Mouse (Mus musculus): ENCODE measurements around the gene Il11. TPM values are rescaled to one million over a fixed set of nuclear protein-coding genes. Genes with fewer than 3 reads are reported as not detected.
A peak's percentile ranks its signal among the peaks of the same experiment; 100 is the strongest.
"Not testable (repeated sequence)": the region's sequence is repeated elsewhere in the genome, so short reads cannot be mapped to it uniquely, and the experiment has no call there.

The Il11 gene
- polyA plus RNA-seq, 1 experiment from 2014 or later = 0.32 TPM

- Histone ChIP-seq H3K4me2 (ENCODE audit: low read length) (peak overlapping the region; percentile 80), H3K9ac (ENCODE audit: low read length) (peak overlapping the region; percentile 87), H3K4me3 (ENCODE audit: low read depth, low read length) (peak overlapping the region; percentile 63), H3K36me3 (ENCODE audit: control insufficient read depth, insufficient read depth, low read length) (peaks cover 42% of the 10 kb centered on the region), H3K27ac (ENCODE audit: low read depth, low read length) (peak overlapping the region; percentile 80)
- ATAC-seq; H3K27me3 ChIP-seq (replicated peaks; ENCODE audit: control insufficient read depth, insufficient read depth, low read length); H3K9me3 ChIP-seq (replicated peaks; ENCODE audit: control insufficient read depth, low read length); DNase-seq (ENCODE audit: low spot score); H3K4me1 ChIP-seq (ENCODE audit: control insufficient read depth, insufficient read depth, low read length): not testable (repeated sequence)
- under 1% methylated on average over 31 of the region's 31 CpGs for WGBS
Measured at GRCm38 (mm10) chr7:4793248-4793647, 10.6 kb upstream of the Il11 start.

GRCm38 (mm10) chr7:4792278-4793212 is 9.9 kb upstream of the Il11 start, which contains the start of gene Rpl28:
Rpl28 (plus strand) TSS chr7:4792874.
- peak within 1 kb of the TSS; percentile 87 for H3K9ac ChIP-seq (ENCODE audit: low read length)
- H3K27ac ChIP-seq (ENCODE audit: low read depth, low read length) = peak within 1 kb of the TSS; percentile 80
- ATAC-seq = peak; percentile 92
- H3K36me3 ChIP-seq (ENCODE audit: control insufficient read depth, insufficient read depth, low read length) = peaks cover 35% of the 10 kb centered on the region
- H3K4me2 ChIP-seq (ENCODE audit: low read length) = peak within 1 kb of the TSS; percentile 80
- H3K9me3 ChIP-seq (replicated peaks; ENCODE audit: control insufficient read depth, low read length) = no peaks in the 10 kb centered on the region
- H3K4me3 ChIP-seq (ENCODE audit: low read depth, low read length) = peak within 1 kb of the TSS; percentile 63
- 0 out of 2 replicates have a peak, but pooled peaks cover 4% of the 10 kb centered on the region for H3K27me3 ChIP-seq (replicated peaks; ENCODE audit: control insufficient read depth, insufficient read depth, low read length)
- H3K4me1 ChIP-seq (ENCODE audit: control insufficient read depth, insufficient read depth, low read length) = 0 out of 2 replicates have a peak, but pooled peaks cover 4% of the 10 kb centered on the region
- DNase-seq (ENCODE audit: low spot score) = peak; percentile 99
- WGBS = 2% methylated on average over 54 of the region's 54 CpGs

GRCm38 (mm10) chr7:4789436-4789935 is 6.8 kb upstream of the Il11 start, which contains the start of gene Tmem238:
Tmem238 (minus strand) TSS chr7:4789656.
- Histone ChIP-seq H3K27ac (ENCODE audit: low read depth, low read length) (0 out of 2 replicates have a peak within 1 kb of the TSS, but pooled peaks have one; percentile 5), H3K4me2 (ENCODE audit: low read length) (peak within 1 kb of the TSS; percentile 92), H3K36me3 (ENCODE audit: control insufficient read depth, insufficient read depth, low read length) (peaks cover 9% of the 10 kb centered on the region), H3K27me3 (replicated peaks; ENCODE audit: control insufficient read depth, insufficient read depth, low read length) (0 out of 2 replicates have a peak, but pooled peaks cover 4% of the 10 kb centered on the region), H3K9me3 (replicated peaks; ENCODE audit: control insufficient read depth, low read length) (no peaks in the 10 kb centered on the region), H3K4me3 (ENCODE audit: low read depth, low read length) (peak within 1 kb of the TSS; percentile 54), H3K9ac (ENCODE audit: low read length) (peak within 1 kb of the TSS; percentile 79), H3K4me1 (ENCODE audit: control insufficient read depth, insufficient read depth, low read length) (0 out of 2 replicates have a peak, but pooled peaks cover 4% of the 10 kb centered on the region)
- ATAC-seq = peak; percentile 2; the same call in 1 of the 2 replicates
- WGBS = 8% methylated on average over 40 of the region's 40 CpGs
- no peak for DNase-seq (ENCODE audit: low spot score)

DNA sequence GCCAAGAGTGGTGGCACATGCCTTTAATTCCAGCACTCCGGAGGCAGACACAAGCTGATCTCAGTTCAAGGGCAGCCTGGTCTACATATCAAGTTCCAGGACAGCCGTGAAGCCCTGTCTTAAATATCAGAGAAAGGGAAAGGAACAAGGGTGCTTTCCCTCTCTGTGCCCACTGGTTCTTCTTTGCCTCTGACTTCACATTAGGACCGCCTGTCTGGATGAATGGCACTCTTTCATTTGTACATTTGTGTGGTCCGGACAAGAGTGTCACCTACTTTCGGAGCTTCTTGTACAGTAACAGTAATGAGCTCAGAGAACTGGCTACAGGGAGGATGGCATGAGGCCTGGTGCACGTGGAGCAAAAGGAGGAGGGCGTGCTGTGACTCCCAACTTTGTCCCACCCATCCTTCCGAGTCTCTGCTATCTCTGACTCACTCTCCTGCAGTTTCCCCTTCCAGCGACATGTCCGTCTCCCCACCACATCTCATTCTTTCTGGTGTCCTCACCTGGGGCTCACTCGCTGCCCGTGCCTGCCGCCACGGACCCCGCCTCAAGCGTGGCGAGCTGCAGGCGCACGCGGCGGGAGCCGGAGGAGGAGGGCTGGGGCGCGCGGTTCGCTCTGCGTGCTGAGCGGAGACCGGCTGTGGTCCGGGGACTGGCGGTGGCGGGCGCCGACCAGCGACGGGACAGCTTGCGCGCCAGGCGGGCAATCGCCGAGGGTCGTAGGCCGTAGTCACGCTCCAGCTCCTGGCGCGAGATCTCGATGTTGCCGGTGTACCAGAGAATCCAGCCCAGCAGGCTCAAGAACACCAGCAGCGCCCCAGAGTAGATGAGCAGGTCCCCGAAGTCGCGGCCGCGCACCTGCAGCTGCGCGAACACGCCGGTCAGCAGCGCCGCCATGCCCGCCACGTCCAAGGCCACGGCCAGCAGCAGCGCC is 6.1 kb upstream of the Il11 start:
- Histone ChIP-seq H3K9ac (ENCODE audit: low read length) (peak overlapping the region; percentile 79), H3K27me3 (replicated peaks; ENCODE audit: control insufficient read depth, insufficient read depth, low read length) (0 out of 2 replicates have a peak, but pooled peaks cover 4% of the 10 kb centered on the region), H3K4me1 (ENCODE audit: control insufficient read depth, insufficient read depth, low read length) (0 out of 2 replicates have a peak, but pooled peaks cover 3% of the 10 kb centered on the region), H3K4me2 (ENCODE audit: low read length) (peak overlapping the region; percentile 92), H3K27ac (ENCODE audit: low read depth, low read length) (0 out of 2 replicates have a peak overlapping the region, but pooled peaks have one; percentile 5), H3K9me3 (replicated peaks; ENCODE audit: control insufficient read depth, low read length) (no peaks in the 10 kb centered on the region), H3K4me3 (ENCODE audit: low read depth, low read length) (peak overlapping the region; percentile 54), H3K36me3 (ENCODE audit: control insufficient read depth, insufficient read depth, low read length) (peaks cover 2% of the 10 kb centered on the region; the same call in 1 of the 2 replicates)
- WGBS = 2% methylated on average over 60 of the region's 64 CpGs
- DNase-seq (ENCODE audit: low spot score) (peak; percentile 57), ATAC-seq (peak; percentile 47)

DNA sequence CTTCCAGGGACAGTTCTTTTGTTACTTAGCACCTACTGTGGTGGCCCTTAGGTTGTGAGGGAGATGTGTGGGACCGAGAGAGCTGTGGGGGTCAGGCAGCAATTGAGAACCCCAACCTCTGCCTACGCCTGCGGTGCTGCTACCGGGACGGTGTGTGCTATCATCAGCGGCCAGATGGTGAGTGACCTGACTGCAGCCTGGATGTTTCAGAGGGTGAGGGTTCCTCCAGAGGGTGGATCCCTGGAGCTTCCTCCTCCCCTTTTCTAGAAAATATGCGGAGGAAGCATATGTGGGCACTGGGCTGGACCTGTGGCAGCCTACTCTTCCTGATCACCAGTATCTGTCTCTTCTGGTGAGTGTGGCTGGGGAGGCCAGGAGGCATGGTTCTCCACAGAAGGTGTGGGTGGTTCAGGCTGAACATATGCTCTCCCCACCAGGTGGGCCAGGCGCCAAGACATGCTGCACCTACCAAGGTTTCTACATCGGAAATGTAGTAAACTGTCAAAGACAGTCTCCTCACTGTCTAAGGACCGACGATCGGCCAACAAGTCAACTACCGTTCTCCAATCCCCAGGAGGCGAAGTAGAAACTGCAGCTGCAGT is 1.1 kb upstream of the Il11 start:
- Histone ChIP-seq H3K27ac (ENCODE audit: low read depth, low read length) (no peak overlapping the region), H3K36me3 (ENCODE audit: control insufficient read depth, insufficient read depth, low read length) (no peaks in the 10 kb centered on the region), H3K27me3 (replicated peaks; ENCODE audit: control insufficient read depth, insufficient read depth, low read length) (no peaks in the 10 kb centered on the region; the same call in 1 of the 2 replicates), H3K4me2 (ENCODE audit: low read length) (no peak overlapping the region), H3K9me3 (replicated peaks; ENCODE audit: control insufficient read depth, low read length) (no peaks in the 10 kb centered on the region), H3K4me1 (ENCODE audit: control insufficient read depth, insufficient read depth, low read length) (no peaks in the 10 kb centered on the region), H3K4me3 (ENCODE audit: low read depth, low read length) (no peak overlapping the region), H3K9ac (ENCODE audit: low read length) (no peak overlapping the region)
- DNase-seq (ENCODE audit: low spot score) (no peak), ATAC-seq (no peak)
- WGBS = 86% methylated on average over 14 of the region's 14 CpGs

GRCm38 (mm10) chr7:4782130-4782529 is 529 bp downstream of the Il11 start:
- no peak overlapping the region for H3K27ac ChIP-seq (ENCODE audit: low read depth, low read length)
- H3K27me3 ChIP-seq (replicated peaks; ENCODE audit: control insufficient read depth, insufficient read depth, low read length) = peaks cover 16% of the 10 kb centered on the region
- no peak overlapping the region for H3K4me2 ChIP-seq (ENCODE audit: low read length)
- H3K36me3 ChIP-seq (ENCODE audit: control insufficient read depth, insufficient read depth, low read length) = no peaks in the 10 kb centered on the region
- H3K9me3 ChIP-seq (replicated peaks; ENCODE audit: control insufficient read depth, low read length) = no peaks in the 10 kb centered on the region
- ATAC-seq (no peak), DNase-seq (ENCODE audit: low spot score) (no peak)
- H3K9ac ChIP-seq (ENCODE audit: low read length) = no peak overlapping the region
- H3K4me1 ChIP-seq (ENCODE audit: control insufficient read depth, insufficient read depth, low read length) = 0 out of 2 replicates have a peak, but pooled peaks cover under 1% of the 10 kb centered on the region
- WGBS = 56% methylated on average over 3 of the region's 3 CpGs
- H3K4me3 ChIP-seq (ENCODE audit: low read depth, low read length) = no peak overlapping the region

- Histone ChIP-seq H3K27ac (ENCODE audit: low read depth, low read length) (no peak overlapping the region), H3K4me2 (ENCODE audit: low read length) (no peak overlapping the region), H3K4me1 (ENCODE audit: control insufficient read depth, insufficient read depth, low read length) (0 out of 2 replicates have a peak, but pooled peaks cover 3% of the 10 kb centered on the region), H3K36me3 (ENCODE audit: control insufficient read depth, insufficient read depth, low read length) (no peaks in the 10 kb centered on the region), H3K9me3 (replicated peaks; ENCODE audit: control insufficient read depth, low read length) (no peaks in the 10 kb centered on the region), H3K9ac (ENCODE audit: low read length) (no peak overlapping the region), H3K27me3 (replicated peaks; ENCODE audit: control insufficient read depth, insufficient read depth, low read length) (peaks cover 35% of the 10 kb centered on the region), H3K4me3 (ENCODE audit: low read depth, low read length) (no peak overlapping the region)
- ATAC-seq (no peak), DNase-seq (ENCODE audit: low spot score) (no peak)
- 39% methylated on average over 5 of the region's 5 CpGs for WGBS
Measured at GRCm38 (mm10) chr7:4779921-4780320, 2.7 kb downstream of the Il11 start.

Measured in forebrain, embryonic 14.5 days (tissue).